In genomic region chr6:145389904-145390303, GRCm38 (mm10) we compare ENCODE assay signal across 8 mouse cellular contexts.
DNase-seq lines count a peak whose midpoint lies in the region; ATAC-seq lines count a peak whose summit lies in the region.

No protein-coding gene starts in this region.

- H3K4me1 ChIP-seq in kidney, embryonic 15.5 days = peaks cover 13% of the 10 kb centered on the region

- no peak overlapping the region for H3K9ac ChIP-seq in kidney, embryonic 15.5 days

- WGBS in kidney, embryonic 15.5 days = 41% methylated on average over 7 of the region's 7 CpGs

- no peaks in the 10 kb centered on the region for H3K27me3 ChIP-seq in kidney, embryonic 15.5 days

- peak overlapping the region; percentile 28; the same call in 1 of the 2 replicates for H3K27ac ChIP-seq in kidney, embryonic 15.5 days

- no peaks in the 10 kb centered on the region for H3K9me3 ChIP-seq in kidney, embryonic 15.5 days (replicated peaks)

- no peak for DNase-seq in kidney, postnatal 36 days
- peak; percentile 78 to 81 for DNase-seq in layer of hippocampus, postnatal 36 days
- peak; percentile 73 for DNase-seq in right cerebral cortex, postnatal 25 days
- DNase-seq in adrenal gland, adult 8-10 months = no peak
- DNase-seq in thymus, adult 18-20 months = no peak

- H3K4me3 ChIP-seq in kidney, embryonic 15.5 days (replicated peaks) = no peak overlapping the region

- ATAC-seq in kidney, embryonic 15.5 days (replicated peaks; ENCODE audit: low FRiP score) = 0 out of 2 replicates have a peak, but pooled peaks have one; percentile 36
- ATAC-seq in frontal cortex, adult (ENCODE audit: low TSS enrichment) = peak; percentile 89
- no peak for ATAC-seq in cerebellum, adult (ENCODE audit: insufficient number of reproducible peaks, low FRiP score, low TSS enrichment)

- H3K36me3 ChIP-seq in kidney, embryonic 15.5 days = no peaks in the 10 kb centered on the region

- no peak overlapping the region for H3K4me2 ChIP-seq in kidney, embryonic 15.5 days

Comparison
In these comparisons a context has a peak if more than half of its experiments do, and no peak if none do; other contexts are left out.
1. DNase-seq: peak in layer of hippocampus, postnatal 36 days (2 of 2) and right cerebral cortex, postnatal 25 days (single experiment); none in kidney, postnatal 36 days (0 of 2), adrenal gland, adult 8-10 months (single experiment) and thymus, adult 18-20 months (0 of 2).